Mouse (Mus musculus): ENCODE measurements at regions not wholly inside any gene's neighbourhood (a gene's known extent, or its start where the extent isn't known, plus 50 kb on each side); places are given as distances from the start of the nearest gene placed in this dataset.

GRCm38 (mm10) chr9:31794911-31795310 lies 118.4 kb downstream of the Barx2 start:
- TF ChIP-seq CTCF (IDR thresholded peaks at IDR 0.05; ENCODE audit: insufficient read depth, low read depth, low read length) (no peak), POLR2A (IDR thresholded peaks at IDR 0.05; ENCODE audit: insufficient read depth, low read depth, low read length) (no peak)
